Mouse (Mus musculus) limb, embryonic 14.5 days (tissue): Measurements from ENCODE around the gene Snrpd3. TPM values are rescaled to one million over a fixed set of nuclear protein-coding genes. Genes with fewer than 3 reads are reported as not detected.

Source experiments
- ATAC-seq: fragments of 200-750 bp; cut with Nextera tagmentation; 2 replicates; pipeline ENCODE4 v1.8.0; 2017; ENCODE audit warnings: low read depth, moderate number of reproducible peaks, moderate TSS enrichment; ENCODE audit not compliant: low FRiP score
- DNase-seq: peaks from one replicate; pipeline ENCODE4 v3.0.0-alpha.2; 2015; ENCODE audit warnings: low spot score
- H3K27ac ChIP-seq: fragments of 300-500 bp; sonication (generic); replicated peaks from 2 replicates; pipeline ENCODE4 v1.5.1; 2014; ENCODE audit warnings: low read depth, mild to moderate bottlenecking, low read length, moderate library complexity, mixed read lengths
- H3K27me3 ChIP-seq: fragments of 300-500 bp; sonication (generic); 2 replicates; pipeline ENCODE4 v1.6.1; 2014; ENCODE audit warnings: low read length, mixed read lengths; ENCODE audit not compliant: control insufficient read depth, insufficient read depth
- H3K36me3 ChIP-seq: fragments of 300-500 bp; sonication (generic); 2 replicates; pipeline ENCODE4 v1.6.1; 2014; ENCODE audit warnings: mild to moderate bottlenecking, low read length, moderate library complexity, mixed read lengths; ENCODE audit not compliant: control insufficient read depth, insufficient read depth
- H3K4me1 ChIP-seq: fragments of 300-500 bp; sonication (generic); 2 replicates; pipeline ENCODE4 v1.6.1; 2014; ENCODE audit warnings: antibody characterized with exemption, low read length, mixed read lengths; ENCODE audit not compliant: control insufficient read depth, insufficient read depth
- H3K4me2 ChIP-seq: fragments of 300-500 bp; sonication (generic); replicated peaks from 2 replicates; pipeline ENCODE4 v1.6.1; 2014; ENCODE audit warnings: low read depth, mild to moderate bottlenecking, low read length, moderate library complexity; ENCODE audit not compliant: severe bottlenecking
- H3K4me3 ChIP-seq: fragments of 300-500 bp; sonication (generic); replicated peaks from 2 replicates; pipeline ENCODE4 v1.5.1; 2014; ENCODE audit warnings: low read length
- H3K9ac ChIP-seq: fragments of 300-500 bp; sonication (generic); 2 replicates; pipeline ENCODE4 v1.6.1; 2014; ENCODE audit warnings: mild to moderate bottlenecking, low read depth, low read length, moderate library complexity; ENCODE audit not compliant: severe bottlenecking
- H3K9me3 ChIP-seq: fragments of 300-500 bp; sonication (generic); 2 replicates; pipeline ENCODE4 v1.6.1; 2016; ENCODE audit warnings: low read length; ENCODE audit not compliant: control insufficient read depth
- POLR2A ChIP-seq: fragments of 200-500 bp; IDR thresholded peaks from 2 replicates; pipeline ENCODE4 v1.8.0; 2012; ENCODE audit warnings: inconsistent platforms, mild to moderate bottlenecking, moderate library complexity, borderline replicate concordance; ENCODE audit not compliant: insufficient read depth, insufficient read length; ENCODE audit errors: extremely low read depth
- WGBS: fragments of 180-500 bp; shearing (Covaris S2); extraction: QIAGEN DNeasy Blood & Tissue Kit; methylation state at CpG from one replicate; pipeline ENCODE4 v1.1.7; 2014; 5-methylcytosine and 5-hydroxymethylcytosine counted together
- polyA plus RNA-seq, 2 experiments: library from polyadenylated mRNA; depleted of rRNA in 1 of 2; stranded (reverse) in 1 of 2; unstranded in 1 of 2; fragments of >200 nt; fragmentation: Nextera tagmentation in 1 of 2; extraction: Ambion mirVana in 1 of 2; gene quantifications; 2 replicates each; pipeline versions ENCODE4 v1.2.1 to v1.2.3; 2012 to 2014

Gene Snrpd3
- polyA plus RNA-seq, 2 experiments: 121 to 173 TPM

DNA sequence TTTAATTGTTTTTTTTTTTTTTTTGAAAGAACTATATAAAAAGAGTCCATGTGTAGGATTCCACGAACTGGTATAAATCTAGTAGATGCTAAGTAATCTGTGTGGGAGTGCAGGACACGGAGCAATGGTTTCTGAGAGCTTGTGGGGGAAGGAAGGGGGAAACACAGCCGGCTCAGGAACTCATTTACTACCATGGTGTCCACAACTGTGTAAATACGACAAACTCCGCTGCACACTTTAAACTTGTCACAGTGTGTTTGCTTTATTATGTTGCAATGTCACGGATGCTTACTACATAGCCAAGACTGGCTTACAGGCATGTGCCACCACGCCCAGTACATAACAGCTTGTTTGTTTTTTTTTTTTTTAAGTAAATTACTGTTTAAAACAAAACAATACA, 32.5 kb downstream of the Snrpd3 start:
- 64% methylated on average over 7 of the region's 7 CpGs for WGBS
- no peaks in the 10 kb centered on the region for H3K36me3 ChIP-seq
- no peak overlapping the region for H3K9ac ChIP-seq
- DNase-seq (no peak), ATAC-seq (no peak)
- no peaks in the 10 kb centered on the region for H3K27me3 ChIP-seq
- no peak overlapping the region for H3K27ac ChIP-seq
- no peaks in the 10 kb centered on the region for H3K9me3 ChIP-seq
- no peak for TF ChIP-seq POLR2A
- no peak overlapping the region for H3K4me3 ChIP-seq
- H3K4me1 ChIP-seq: peaks cover 14% of the 10 kb centered on the region
- H3K4me2 ChIP-seq: no peak overlapping the region

DNA sequence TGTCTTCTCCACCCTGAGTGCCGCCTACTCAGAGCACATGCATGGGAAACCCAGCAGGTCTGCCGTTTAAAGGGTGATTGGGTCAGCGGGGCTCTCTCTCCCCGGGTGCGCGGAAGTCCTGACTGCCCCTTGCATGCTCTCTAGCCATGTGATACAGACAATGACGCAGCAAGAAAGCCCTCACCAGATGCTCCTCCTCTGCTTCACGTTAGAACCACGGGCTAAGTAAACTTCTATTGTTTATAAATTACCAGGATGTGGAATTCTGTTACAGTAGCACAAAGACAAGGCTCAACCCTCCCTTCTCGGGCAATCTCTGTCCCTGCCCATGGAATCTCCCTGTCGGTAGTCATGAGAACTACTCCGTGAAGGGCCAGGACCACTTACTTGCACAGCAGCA, 33.8 kb downstream of the Snrpd3 start:
- no peak overlapping the region for H3K27ac ChIP-seq
- 64% methylated on average over 12 of the region's 12 CpGs for WGBS
- TF ChIP-seq POLR2A: no peak
- no peak for ATAC-seq
- DNase-seq: no peak
- peaks cover 17% of the 10 kb centered on the region for H3K4me1 ChIP-seq
- H3K27me3 ChIP-seq: no peaks in the 10 kb centered on the region
- no peak overlapping the region for H3K9ac ChIP-seq
- H3K9me3 ChIP-seq: no peaks in the 10 kb centered on the region
- no peaks in the 10 kb centered on the region for H3K36me3 ChIP-seq
- H3K4me3 ChIP-seq: no peak overlapping the region
- no peak overlapping the region for H3K4me2 ChIP-seq

DNA sequence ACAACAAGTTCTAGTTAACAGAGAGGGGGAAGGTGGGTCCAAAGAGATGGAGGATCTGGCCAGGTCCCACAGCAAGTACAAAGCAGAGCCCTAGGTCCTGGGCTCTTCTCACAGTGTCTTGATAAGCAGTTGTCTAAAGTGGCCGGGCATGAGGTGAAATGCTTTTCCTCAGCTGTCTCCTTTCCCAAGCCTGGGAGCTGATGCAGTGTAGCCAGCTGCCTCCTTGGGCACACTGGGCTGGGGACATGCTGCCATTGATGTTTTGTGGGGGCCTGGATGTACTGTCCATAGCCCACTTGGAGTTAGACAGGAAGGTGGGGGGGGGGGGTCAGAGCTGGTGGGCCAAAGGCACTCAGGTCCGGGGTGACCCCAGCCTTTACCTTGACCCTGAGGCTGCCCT, 34.8 kb downstream of the Snrpd3 start:
- 79% methylated on average over 2 of the region's 2 CpGs for WGBS
- H3K36me3 ChIP-seq: no peaks in the 10 kb centered on the region

DNA sequence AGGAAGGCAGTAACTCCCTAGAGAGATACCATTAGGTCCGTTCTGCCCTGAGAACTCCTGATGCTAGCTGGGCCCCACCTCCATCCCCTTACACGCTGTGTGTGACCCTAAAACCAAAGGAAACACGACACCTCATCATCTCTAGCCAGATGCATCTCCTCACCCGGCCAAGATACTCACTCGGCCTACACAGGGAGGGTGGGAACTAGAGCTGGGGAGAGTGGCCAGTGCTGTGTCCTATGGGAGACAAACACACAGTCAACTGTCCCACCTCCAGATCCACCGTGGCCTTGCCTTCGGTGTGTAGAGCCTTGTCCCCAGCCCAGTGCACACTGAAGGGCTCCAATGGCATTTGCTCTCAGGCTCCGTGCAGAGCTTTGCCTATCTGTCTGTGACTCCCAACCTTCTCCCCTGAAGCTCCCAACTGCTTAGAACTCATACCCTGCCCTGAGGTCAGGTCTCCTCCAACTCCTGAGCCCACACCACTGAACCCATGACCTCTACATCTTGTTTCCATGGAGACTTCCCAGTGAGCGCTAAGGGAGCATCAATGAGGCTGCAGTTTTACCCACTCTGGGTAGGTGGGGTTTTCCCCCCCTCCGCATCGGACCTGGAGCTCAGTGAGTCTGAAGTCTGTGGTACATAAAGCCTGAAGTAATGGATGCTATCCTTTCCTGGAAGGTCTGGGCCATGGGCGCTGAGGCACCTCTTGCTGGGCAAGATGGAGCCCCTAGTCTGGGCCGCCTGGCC, 35.5 kb downstream of the Snrpd3 start:
- peaks cover 21% of the 10 kb centered on the region for H3K4me1 ChIP-seq
- no peaks in the 10 kb centered on the region for H3K36me3 ChIP-seq
- H3K4me3 ChIP-seq: no peak overlapping the region
- H3K9ac ChIP-seq: no peak overlapping the region
- WGBS: 59% methylated on average over 13 of the region's 13 CpGs
- H3K27ac ChIP-seq: no peak overlapping the region
- no peak for TF ChIP-seq POLR2A
- no peaks in the 10 kb centered on the region for H3K27me3 ChIP-seq
- no peaks in the 10 kb centered on the region for H3K9me3 ChIP-seq
- DNase-seq (no peak), ATAC-seq (no peak)
- no peak overlapping the region for H3K4me2 ChIP-seq

More for the DNA sequence above, 34.8 kb downstream of the Snrpd3 start:
- TF ChIP-seq POLR2A: no peak
- H3K9me3 ChIP-seq: no peaks in the 10 kb centered on the region
- DNase-seq: no peak
- H3K4me3 ChIP-seq: no peak overlapping the region
- no peak overlapping the region for H3K27ac ChIP-seq
- H3K4me1 ChIP-seq: peaks cover 23% of the 10 kb centered on the region
- no peaks in the 10 kb centered on the region for H3K27me3 ChIP-seq
- ATAC-seq: no peak
- H3K9ac ChIP-seq: no peak overlapping the region
- H3K4me2 ChIP-seq: no peak overlapping the region

DNA sequence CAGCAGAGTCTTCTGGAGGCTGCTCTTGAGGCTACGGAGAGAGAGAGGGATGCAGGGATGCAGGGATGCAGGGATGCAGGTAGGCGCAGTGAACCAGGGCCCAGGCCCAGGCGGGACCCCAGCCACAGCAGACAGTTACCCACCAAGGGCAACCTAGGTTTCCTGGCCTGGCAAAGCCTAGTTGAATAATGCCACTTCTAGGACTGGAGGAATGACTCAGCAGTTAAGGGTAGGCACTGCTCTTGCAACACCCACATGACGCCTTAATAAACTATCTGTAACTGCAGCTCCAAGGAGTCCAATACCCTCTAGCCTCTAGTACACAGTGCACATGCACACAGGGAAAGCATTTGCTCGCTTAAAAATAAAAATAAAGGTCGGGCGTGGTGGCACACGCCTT, 36.7 kb downstream of the Snrpd3 start:
- H3K4me1 ChIP-seq: peaks cover 15% of the 10 kb centered on the region
- no peak for TF ChIP-seq POLR2A
- ATAC-seq (no peak), DNase-seq (no peak)
- no peaks in the 10 kb centered on the region for H3K9me3 ChIP-seq
- H3K4me3 ChIP-seq: no peak overlapping the region
- H3K27me3 ChIP-seq: peaks cover 1% of the 10 kb centered on the region; the same call in 1 of the 2 replicates
- 92% methylated on average over 8 of the region's 8 CpGs for WGBS
- H3K36me3 ChIP-seq: no peaks in the 10 kb centered on the region
- no peak overlapping the region for H3K9ac ChIP-seq
- no peak overlapping the region for H3K4me2 ChIP-seq
- H3K27ac ChIP-seq: no peak overlapping the region
